Mouse (Mus musculus) ovary, adult 18-20 months (tissue): ENCODE data around the gene Olfml2b.

Source experiments
- DNase-seq: peaks from one replicate; pipeline ENCODE4 v3.0.0; 2022; ENCODE audit warnings: low spot score, mixed read lengths

The Olfml2b gene

DNA sequence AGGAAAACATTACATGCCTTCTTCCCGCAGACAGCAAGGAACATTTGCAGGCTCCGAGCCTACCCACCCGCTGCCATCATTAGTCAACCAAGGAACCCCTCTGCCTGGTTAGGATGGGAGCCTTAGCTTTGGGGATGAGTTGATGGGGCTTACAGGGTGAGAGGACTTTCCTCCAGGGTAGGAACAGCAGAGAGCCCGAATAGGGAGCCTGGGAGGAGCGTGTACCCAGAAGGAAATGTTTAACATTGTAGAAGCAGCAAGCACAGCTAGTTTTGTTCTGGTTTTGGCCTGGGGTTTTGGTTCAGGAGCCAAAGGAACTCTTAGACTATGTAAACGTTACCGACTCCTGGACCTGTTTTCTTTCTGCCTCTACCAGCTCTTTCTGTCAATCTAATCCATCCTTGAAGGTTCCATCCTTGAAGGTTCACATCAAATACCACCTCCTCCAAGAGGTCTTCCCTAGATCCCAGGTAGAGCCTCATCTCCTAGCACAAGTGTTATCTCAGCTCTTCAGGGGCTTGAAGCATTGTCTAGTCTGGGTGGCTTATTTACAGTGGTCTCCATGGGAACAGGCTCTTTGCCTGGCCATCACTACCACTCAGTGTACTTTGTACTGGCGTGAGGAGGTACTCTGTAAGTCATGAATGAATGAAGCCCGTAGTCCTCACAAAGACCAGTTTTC, 2.4 kb downstream of the Olfml2b start:
- DNase-seq = no peak

DNA sequence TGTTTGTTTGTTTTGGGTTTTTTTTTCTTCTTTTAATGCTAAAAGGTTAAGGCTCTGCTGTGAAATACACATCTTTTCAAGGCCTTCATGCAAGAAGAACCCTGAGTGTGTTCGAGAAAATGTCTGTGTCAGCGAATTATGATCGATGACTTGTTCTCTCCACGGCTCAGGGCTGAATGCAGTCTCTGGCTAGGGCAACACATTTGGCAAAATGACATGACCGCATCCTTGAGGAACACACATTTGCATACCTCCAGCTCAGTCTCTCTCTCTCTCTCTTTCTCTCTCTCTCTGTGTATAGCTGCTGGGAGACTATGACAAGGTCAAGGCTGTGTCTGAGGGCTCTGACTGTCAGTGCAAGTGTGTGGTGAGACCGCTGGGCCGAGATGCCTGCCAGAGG, 3.0 kb downstream of the Olfml2b start:
- peak; percentile 9 for DNase-seq

DNA sequence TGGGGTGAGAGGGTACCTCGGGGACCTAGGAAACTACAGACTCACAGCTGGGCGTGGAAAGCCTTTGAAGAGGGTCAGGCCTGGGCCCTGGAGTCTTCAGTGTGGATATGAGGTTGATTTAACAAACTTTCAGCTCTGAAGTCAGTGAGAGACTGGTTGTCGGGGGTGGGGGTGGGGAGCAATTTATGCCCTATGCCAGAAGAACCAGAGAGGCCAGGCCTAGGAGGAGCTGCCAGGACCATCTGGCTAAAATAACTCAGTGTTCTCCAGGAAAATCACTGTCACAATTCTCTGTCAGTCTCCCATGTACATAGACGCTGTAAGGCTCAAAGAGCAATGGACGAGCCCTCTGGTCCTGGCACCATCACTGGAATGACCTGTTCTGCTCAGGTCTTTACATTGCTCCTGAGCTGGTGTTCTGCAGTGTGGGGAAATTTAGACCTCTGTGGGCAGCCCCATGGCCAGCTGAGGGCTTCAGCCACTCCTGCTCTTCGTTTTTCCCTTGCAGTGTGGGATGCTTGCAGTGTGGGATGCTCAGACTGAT, 3.7 kb downstream of the Olfml2b start:
- DNase-seq = no peak

DNA sequence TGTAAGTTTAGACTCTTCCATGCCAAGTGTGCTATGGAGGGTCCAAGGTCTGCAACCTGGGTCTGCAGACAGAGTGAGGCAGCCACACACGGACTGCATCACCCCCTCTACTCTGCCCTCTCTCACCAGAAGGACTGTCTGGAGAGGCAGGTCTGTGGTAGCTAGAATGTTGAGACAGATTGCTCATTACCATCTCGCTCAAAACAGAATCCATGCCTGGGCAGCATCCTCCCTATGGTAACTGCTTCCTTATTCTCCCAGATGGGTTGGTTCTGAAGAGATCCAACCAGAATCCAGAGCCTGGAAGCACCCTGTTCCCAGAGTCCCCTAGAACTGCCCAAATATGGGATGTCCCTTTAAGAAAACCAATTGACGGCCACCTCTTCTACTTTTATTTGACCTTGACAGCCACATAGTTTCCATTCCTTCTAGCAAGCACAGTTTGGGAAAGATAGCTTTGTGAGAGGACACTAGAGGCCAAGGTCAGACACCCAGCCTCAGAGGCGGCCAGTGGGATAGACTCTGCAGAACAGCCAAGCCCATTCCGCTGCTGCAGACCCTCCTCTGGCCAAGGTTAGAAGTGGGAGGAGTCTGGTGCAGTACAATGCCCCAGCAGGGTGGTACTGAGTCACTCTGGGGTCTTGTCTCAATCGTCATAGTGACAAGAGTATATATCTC, 6.9 kb downstream of the Olfml2b start:
- DNase-seq = peak; percentile 33

DNA sequence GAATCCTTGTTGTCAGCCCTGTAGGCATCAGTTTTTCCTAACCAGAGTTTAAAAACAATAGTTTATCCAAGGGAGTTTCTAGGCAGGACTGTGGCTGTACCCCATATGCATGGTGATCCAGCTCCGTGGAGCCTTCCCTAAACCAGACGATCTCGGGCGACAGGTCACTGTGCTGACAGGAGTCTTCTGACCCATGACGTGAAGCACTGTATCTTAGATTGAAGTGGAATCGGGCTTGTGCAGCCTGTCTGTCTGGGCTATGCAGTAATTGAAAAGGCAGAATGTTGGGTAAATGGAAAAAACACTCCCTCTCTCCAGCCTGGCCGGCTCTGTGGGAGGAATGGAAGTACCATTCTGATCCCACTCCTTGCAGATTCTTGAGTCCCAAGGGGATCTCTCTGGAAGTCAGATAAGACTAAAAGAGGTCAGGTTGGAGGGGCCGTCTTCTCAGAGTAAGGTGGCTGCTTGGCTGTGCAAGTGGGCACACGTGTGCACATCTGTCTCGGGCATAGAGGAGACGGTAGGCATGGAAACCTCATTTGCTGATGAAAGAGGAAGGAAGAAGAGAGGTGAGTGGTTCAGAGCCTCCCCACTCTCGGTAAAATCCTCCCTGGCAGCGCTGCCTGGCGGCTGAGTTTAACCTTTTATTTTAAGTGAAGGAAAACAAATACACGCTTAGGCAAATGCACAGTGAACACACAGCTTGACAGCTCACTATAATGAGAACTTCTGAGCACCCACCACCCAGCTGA, 7.8 kb downstream of the Olfml2b start:
- no peak for DNase-seq

DNA sequence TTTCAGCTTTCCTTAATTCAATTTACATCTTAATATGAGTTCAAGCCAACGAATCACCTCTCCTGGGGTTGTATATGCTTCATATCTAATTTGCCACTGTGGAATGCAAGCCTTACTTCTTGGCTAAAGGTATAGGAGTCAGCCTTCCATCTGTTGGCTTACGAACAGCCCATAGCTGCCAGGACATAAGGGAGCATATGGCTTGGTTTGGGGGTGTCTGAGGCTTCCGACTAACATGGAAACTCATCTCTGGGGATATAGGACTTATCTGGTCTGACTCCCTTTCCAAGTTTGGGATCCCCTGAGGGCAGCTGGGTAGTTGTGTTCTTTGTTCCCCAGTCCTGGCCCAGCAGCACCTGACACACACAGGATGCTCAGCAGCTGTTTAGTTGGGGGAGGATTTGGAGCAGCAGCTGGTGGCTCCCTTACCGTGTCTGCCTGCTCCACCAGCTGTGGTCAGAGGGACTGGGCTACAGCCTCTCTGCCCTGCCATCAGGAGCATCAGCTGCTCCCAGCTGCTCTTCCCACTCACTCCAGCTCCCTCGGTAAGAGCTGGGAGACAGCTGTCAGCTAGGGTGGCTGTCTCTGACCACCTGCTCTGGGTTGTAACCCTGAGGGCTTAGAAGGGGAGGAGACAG, 11.1 kb downstream of the Olfml2b start:
- DNase-seq = no peak

DNA sequence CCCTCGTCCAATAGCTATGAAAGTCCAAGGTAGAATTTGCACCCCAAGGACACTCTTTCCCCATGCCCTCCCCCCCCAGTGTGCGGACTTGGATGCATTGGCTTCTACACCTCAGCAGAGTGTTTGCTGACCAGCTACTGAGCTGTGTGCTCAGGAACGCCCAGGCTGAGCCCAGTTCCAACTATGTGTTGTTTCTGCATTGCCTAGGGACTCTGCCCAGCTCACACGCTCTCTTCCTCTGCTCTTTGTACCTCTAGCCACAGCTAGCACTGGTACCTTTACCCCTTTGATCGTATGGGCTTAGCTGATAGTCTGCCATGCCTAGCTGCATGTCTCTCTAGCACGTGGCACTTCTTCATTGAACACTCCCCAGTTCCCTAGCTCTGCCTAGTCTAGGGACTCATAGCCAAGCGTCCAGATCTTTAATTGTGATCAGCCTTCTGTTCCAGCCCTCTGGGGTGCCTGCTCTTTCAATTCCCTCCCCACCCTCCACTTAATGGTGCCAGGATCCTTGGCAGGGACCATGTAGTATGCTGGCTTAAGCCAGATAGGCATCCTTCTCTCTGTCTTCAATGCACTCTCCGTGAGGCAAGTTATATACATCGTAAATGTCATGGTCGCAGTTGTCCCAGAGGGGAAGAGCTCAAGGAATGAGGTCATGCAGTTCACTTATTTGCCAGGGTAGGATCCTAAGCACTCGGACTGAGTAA, 12.3 kb downstream of the Olfml2b start:
- no peak for DNase-seq

DNA sequence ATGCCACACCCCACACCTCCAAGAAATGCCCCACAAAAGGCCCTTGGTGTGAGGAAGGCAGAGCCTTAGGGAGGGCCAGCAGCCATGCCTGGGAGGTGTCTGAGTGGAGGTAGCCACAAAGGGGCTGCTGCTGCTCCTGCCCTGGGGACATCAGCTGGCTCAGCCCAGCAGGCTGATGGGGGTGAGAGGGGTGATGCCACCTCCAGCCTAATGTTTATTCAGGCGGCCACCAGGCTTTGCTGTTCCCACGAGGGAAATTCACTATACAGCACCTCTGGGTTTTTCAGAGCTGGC, 12.8 kb downstream of the Olfml2b start:
- no peak for DNase-seq

DNA sequence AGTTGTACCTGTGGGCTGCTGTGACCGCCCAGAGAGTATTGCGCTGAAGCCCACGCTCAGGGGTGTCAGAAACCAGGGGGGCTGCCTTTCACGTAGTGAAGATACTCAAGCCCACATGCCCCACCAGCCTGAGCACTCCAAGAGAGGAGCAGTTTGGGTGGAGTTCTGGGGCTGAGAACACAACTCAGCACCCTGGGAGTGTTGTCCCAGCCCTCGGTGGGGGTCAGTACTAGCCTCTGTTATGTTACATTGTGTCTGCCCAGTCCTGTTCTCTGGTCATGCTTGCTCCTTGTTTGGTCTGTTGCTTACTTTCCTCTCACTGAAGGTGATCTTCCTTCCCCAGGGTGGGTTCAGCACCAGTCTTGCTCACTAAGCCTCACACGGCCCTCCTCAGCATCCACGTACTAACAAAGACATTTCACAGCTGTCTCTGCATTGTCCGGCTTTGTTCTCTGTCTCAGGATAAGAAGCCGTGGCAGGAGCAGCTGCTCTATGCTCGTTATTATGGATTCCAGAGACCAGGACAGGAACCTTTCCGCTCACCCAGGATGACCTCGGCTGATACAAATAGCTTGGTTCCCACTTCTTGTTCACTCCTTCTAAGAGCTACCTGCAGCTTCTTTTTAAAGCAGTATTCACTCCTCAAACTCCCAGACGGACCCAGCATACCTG, 13.4 kb downstream of the Olfml2b start:
- DNase-seq = no peak

DNA sequence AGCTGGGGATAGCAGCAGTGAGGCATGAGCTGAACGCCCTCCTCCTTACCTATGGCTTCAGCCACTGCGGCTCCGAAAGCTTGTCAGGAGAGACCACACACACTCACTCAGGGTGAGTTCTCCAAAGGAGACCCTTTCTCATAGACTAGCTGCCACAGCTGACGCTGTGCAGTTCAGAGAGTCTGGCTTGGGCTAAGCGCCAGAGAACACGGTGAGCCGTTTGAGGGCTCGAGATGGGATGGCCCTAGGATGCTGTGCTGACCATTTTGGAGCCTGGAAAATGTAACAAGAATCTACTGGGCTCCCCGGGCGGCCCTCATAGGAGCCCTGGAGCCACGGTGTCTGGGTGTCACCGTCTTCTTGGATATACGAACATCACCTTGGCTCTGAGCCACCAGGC, 14.9 kb downstream of the Olfml2b start:
- no peak for DNase-seq

DNA sequence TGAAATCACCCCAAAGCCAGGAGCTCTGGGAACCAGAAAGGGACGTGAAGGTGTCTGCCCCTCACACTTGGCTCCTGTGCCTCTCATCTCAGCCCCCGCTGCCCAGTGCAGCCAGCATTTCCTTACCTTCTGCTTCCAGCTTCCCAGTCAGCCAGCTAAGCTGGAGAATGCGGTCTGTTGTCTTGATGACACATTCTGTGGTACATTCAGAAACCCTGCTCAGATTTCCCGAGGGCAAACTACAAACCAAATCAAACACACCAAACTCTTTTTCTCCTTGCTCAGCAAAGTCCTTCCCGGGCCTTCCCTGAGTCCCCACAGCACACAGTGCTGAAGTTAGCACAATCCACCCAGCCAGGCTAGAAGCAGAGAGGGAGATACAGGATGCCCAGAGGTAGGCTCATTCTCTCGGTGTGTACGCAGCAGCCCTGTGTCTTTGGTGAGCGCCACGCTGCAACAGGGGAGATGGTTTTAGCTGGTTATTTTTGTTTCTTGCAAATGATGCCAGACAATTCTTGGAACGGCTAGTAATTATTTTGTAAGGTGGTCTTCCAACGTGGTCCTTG, 20.4 kb downstream of the Olfml2b start:
- DNase-seq = no peak

DNA sequence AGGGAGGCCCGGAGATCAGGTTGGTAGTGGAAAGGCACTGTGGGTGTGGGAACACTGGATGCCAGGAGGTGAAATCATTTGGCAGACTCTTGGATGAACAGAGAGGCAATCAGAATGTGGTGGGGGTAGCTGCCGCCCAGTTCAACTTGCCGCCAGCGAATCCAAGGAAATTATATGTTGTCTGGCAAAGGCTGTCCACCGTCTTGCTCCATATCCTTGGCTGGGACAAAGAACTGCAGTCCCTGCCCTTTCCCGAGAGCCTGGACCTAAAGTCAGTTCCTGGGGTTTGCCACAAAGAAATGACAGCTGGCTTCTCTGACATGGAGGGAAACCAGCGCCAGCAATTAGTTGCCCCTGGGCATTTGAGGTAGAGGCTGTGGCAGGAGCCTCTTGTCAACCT, 20.9 kb downstream of the Olfml2b start:
- DNase-seq = no peak

DNA sequence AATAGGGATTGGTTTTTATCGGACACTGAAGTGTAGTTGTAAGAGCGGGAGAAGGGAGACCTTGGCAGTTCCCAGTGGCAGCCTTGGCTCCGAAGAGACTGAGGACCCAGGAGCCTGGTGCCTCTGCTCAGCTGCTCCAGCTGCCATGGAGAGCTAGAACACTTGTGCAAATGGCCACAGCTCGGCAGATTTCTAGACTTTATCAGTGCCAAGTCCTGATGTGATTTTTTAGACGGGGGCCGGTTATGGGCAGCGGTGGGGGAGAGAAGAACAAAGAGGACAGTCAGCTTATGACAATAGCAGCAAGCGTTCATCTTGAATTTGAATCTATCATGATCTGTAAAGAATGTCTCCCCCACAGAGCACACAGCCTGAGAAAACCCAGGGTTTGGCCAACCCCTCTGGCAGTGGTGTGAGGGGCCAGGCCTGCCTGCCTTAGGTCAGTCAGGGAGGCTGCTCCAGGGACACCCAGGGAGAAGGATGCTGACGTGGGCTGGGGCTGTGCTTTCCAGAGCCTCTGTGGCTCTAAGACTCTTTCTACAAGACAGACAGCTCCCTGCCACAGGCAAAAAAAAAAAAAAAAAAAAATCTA, 29.9 kb downstream of the Olfml2b start:
- no peak for DNase-seq

DNA sequence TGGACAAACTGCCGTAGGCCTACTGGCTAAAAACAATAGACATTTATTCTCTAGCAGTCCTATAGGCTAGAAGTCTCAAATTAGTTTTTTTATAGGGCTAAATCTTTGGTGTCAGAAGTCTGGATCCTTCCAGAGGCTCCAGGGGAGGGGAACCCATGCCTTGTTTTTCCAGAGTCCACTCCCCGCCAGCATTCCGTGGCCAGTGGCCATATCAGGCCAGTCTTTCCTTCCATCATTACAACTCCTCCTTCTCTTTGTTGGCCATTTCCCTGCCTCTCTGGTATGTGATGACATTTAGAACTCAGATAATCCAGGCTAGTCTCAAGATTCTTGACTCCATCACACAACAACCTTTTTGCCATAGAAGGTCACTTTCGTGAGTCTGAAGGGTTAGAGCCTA, 33.3 kb downstream of the Olfml2b start:
- no peak for DNase-seq

DNA sequence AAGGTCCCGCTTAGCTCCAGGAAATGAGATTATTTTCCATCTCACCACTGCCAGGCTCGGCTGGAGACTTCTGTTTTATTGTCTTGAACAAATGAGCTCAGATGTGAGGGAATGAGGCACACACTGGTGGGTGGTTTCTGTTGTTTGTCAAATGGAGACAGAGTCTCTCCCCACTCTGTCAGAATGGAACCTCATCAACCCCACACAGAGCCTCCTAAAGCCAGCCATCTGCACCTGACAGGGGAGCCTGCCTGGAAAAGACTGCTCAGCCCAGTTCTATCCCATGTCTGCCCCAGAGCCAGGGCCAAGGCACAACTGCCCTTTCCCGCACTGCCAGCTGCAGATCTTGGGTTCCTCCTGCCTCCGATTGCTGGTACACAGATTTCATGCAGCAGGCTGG, 34.5 kb downstream of the Olfml2b start:
- DNase-seq = no peak

DNA sequence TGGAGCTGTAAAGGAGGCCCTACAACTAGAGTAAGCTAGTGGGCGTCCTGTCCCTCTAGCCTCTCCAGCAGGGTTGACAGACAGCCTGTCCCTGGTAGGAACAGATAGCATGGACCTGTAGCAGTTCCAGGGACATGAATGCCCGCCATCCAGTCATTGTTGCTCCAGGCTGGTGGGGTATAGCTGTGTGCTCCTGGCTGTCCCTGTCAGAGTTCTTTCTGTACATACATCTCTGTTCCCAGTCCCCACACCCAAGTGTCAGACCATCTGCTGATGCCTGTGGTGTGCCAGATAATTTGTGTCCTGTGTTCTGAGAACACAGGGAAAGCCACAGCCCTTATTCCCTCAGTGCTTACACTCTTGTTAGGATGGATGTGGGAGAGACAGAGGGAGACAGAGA, 35.3 kb downstream of the Olfml2b start:
- DNase-seq = no peak

DNA sequence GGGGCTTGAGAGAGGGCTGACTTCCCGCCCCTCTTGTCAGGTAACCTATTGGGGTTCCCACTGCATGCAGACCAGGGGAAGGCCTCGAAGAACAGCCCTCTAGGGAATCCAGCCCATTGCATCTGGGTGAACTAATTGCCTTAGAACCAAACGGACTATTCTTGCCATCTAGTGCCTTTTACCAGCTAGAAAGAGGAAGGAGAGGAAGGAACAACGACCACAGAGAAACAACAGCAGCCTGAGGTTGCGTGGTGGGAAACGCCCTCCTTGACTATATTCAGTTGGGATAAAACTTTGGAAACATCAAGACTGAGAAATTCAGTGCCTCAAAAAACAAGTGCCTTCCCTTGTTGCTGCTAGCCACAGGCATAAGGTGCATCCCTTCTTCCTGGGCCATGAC, 39.5 kb downstream of the Olfml2b start:
- no peak for DNase-seq

DNA sequence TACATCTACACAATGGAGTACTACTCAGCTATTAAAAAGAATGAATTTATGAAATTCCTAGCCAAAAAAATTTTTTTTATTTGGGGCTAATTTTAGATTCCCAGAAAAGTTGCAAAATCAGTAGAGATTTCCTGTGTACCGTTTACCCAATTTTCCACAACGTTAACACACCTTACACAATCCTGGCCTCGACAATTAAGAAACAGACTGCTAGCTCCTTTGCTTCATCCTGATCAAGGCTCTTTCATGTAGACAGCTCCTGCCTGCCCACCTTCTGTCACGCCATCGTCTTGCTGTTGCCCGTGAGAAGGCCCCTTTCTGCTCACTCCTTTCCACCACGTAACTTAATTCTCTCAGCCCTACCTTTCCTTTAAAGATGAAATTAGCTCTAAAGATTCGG, 45.4 kb downstream of the Olfml2b start:
- DNase-seq = no peak

DNA sequence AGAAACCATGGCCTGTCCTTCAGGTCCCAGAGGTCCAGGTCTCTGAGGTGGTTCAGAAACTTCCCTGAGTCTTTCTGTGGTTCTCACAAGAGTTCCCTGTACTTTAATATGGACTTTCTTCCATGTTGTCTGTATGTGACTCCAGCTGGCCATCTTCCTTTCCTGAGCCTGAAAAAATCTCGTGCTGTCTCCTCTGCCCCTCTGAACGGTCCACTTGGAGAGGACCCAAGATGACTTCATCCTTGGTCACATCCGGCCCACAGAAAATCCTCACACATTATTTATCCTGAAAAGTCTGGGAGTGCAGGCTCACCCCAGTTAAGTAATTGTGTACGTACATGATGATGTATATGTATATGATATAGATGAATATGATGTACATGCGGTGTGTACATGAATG, 47.0 kb downstream of the Olfml2b start:
- DNase-seq = no peak

DNA sequence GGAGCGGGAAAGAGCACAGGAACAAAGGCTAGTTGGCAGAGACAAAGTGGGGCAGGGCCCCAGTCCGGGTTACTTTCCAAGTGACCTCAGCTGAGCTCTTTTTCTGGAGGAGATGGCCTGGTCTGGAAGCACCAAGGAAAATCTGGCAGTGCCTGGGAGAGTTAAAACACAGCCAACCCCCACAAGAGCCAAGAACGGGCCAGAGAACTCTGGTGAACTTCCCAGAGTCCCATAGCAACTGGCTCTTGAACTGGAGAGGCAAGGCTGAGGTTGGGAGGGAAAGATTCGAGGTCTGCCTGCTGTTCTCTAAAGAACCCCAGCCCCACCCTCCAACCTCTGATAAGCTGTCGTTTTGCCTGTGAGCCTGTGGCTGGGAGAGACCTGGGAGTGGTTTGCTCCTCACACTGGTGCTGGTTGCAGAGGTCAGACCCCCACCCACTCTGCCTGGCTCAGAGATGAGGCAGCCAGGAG, 50.5 kb downstream of the Olfml2b start:
- DNase-seq = peak; percentile 8

DNA sequence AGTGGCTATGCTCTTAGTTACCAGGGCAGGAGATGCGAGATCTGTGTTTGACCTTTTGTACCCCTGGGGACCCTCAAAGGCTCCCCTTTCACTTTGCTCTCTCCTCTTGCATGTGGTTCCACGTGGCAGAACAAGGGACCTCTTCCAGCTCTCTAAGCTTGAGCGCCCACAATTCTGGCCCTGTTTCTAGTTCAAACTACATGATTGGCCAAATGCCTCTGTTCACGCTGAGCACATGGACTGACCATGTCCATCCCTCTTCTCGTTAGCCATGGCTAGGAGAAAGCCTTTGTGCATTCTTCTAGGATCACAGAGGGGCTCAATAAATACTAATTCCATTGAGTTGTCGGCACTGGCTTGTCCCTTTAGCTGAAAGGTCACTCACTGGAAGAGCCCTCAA, 51.0 kb downstream of the Olfml2b start:
- no peak for DNase-seq
